Mouse (Mus musculus): ENCODE data around the gene Fut1.

Gene Fut1

DNA sequence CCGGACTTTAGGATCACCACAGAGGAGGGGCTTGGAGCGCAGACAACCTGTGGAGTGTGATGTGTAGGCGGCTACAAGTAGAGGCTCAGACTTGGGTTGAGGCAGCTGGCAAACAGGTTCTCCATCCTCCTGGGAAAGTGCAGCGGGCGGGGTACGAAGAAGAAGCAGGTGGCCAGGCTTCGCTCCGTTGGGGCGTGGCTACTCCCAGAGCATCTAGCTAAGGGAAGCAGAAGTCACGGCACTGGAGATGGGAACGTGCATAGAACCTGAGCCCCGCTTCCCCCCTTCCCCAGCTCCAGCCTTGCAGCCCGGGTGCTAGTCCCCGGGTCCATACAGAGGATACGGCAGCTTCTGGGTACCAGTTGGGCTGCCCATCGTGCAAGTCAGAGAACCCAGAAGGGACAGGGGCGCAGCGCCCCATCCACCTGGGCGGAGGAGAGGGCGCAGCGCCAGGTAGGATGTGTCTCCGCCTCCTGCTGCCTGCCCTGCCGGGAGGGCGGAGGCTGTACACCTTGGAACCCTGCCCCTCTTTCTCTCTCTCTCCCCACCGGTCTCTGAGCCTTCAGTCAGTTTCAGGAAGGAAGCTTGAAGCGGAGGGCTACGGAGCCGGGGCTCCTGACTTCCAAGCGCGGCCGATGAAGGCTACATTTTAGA, at the start of gene Fut1:
TSS of gene Fut1 (plus strand) at position 248 of the 654 bp plus-strand sequence.
- DNase-seq (ENCODE audit: low spot score in 2 of 2), result no peak

DNA sequence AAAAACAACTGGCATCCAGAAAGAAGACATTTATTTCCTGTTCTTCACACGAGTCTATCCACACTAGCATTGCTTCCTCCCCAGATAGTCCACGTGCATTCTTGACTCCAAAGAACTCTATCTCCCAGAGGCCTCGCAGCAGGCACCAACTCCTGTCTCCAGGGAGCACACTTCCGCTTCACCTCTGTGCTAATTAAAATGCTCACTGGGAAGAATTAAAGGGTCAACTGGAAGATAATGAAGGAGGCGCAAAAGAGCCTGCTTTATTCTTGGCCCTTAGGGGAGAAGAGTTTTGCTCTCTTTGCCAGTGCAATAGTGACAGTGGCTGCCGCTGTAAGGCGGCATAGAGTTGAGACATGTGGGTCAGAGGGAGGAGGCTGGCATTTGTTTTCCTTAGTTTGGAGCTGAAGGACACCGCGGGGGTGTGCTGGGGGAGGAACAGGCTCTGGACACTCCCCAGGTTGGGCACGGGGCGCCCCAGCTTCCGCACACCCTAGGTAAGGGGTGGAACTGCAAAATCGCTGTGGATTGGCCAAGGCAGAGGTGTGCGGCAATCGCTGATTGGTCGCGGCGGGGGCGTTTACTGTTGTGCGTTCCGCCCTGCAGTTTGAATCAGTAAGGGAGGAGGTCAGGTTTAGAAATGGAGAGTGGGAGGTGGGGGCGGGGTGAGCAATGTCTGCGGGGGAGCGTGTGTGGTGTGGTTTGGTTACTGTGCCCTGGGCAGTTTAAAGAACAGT, 49.1 kb upstream of the Fut1 start:
- DNase-seq (ENCODE audit: low spot score in 2 of 2), result peak; percentile 78 to 80

DNA sequence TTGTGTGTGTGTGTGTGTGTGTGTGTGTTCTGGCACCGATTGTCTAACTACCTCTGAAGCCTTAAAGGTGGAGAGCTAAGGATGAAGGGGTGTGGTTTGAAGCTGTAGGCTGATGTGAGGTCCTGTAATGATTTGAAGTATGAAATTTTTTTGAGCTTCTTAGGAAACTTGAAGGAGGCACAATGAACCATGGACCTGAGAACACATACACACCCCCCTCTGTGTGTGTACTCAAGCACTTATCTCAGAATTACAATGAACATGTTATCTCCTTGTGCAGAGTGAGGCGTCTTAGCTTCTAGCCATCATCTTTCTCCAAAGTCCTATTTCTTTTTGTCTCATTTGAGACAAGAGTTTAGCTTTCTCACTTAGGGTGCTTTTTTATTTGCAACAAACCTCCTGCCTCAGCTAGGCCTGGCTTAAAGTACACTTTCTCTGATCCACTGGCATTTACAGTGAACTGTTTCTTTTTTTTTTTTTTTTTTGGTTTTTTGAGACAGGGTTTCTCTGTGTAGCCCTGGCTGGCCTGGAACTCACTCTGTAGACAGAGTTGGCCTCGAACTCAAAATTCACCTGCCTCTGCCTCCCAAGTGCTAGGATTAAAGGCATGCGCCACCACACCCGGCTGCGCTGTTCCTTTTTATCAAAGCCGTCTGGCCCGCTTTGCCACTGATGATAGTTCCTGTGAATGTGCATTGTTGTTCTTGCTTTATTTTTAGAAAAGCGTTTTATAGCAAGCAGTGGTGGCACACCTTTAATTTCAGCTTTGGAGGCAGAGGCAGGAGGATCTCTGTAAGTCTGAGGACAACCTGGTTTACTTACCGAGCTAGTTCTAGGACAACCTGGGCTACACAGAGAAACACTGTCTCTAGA, 48.3 kb upstream of the Fut1 start:
- DNase-seq (ENCODE audit: low spot score in 2 of 2), result no peak

DNA sequence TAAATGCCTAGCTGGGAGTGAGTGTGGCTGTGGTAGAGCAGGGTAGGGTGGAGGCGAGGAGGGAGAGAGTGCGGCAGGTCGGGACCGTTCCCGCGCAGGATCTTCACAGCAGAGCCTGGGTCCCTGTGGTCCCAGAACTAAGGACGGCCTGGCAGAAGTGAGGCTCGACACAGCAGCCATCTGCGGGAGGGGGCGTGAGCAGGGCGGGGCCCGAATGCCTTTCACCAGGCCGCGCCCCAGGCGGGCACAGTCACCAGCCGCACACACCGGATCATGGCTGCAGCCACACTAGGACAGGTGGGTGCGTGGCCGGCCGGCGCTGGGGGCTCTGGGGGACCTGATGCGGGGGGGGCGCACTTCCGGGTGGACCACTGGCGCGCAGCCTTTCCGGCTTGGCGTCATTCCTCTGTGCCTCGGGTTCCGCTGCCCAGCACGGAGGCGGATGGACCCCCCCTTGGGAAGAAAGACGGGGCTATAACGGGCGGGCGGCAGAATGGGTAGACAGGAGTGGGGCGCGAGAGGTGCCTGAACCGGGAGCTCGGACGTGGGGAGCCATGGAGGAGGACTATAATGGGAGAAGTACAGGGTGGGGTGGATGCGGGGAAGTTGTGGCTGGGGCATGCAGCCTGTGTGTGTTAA, 46.9 kb upstream of the Fut1 start, which contains the start of gene Bcat2:
TSS of gene Bcat2 (plus strand) at position 51 of the 639 bp plus-strand sequence.
- DNase-seq (ENCODE audit: low spot score in 2 of 2), result peak; percentile 57 to 72

DNA sequence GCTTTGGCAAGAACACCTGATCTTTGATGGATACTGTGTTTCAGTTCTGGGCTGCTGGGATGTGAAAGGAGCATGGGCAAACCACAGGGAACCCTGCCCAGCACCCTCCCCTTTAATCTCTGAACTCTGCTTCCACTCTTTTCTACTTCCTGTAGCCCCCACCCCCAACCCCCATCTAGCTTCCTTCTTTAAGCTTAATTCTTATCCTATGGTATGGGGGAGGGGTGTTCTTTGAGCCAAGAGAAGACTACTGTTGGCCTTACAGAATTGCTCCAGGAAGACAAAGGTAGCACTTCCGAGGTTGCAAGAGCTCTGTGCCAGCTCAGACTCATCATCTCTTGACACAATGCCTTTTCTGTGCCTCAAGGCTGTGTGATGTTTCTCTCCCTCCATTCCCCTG, 45.1 kb upstream of the Fut1 start:
- no peak for DNase-seq (ENCODE audit: low spot score in 2 of 2)

DNA sequence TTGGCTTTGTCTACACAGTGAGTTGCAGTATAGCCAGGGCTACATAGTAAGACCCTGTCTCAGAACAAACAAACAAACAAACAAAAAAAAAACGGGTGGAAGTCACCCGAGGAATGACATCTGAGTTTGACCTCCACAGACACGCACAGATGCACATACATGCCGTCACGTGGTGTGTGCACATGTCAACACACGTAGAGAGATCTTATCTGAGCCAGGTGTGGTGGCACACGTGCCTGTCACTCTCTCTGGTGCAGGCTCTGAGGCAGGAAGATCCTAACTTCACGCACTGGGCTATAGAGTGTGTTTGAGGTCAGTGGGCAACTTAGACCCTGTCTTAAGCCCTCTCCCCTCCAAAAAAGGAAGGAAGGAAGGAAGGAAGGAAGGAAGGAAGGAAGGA, 43.1 kb upstream of the Fut1 start:
- no peak for DNase-seq (ENCODE audit: low spot score in 2 of 2)

DNA sequence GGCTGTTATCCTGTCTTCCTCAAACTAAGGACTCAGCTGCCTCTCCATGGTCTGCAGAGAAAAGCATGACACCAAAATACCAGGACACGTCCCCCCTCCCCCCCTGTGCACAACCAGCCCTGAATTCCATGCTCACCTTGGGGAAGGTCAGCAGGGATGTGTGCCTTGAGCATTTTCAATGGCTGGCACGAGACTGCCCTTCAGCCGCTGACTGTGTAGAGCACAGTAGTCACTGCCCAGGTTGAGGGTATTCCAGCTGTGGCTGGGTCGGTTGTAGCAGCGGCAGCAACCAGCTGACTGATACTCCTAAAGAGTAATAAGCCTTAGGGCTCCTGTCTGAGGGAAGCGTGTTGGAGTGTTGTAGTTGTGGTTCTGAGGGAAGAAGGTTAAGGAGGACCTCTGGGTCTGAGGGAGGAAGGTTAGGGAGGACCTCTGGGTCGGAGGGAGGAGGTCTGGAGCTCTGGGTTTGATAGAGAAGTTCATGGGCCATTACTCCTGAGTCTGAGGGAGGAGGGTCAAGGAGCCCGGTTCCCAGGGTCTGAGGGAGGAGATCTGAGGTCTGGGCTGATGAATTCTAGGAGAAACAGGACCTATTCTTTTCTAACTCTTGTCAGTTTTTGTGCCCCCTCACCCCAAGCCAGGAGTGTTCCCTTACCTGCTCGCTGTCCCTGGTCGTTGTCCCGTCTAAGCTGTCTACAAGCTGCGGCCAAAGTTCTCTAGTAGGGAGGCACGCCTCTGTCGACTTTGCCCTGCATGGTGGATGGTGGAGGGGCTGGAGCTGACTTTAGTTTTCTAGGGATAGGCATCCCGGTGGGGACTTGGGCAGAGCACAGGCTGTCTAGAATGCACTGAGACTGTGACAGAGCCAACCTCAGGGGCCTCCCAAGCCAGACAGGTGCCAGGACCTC, 42.4 kb upstream of the Fut1 start:
- DNase-seq (ENCODE audit: low spot score in 2 of 2), result no peak

DNA sequence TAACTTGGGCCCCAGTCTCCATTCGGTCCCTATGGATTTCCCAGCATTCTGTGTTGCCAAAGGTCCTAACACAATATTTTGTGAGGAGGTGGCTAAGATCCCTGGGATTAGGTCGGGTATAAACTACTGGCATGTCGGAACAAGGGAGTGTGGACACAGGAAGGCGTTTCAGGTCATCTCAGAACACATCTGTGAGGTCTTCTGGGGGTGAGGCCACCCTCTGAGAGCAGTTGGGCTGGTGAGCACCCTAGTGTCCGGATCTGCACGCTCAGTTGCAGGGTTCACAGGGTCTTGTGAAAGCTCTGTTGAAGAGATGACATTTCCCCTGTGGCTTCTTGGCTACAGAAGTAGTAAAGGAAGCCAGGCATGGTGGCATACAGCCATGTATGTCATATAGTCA, 31.2 kb upstream of the Fut1 start:
- no peak for DNase-seq (ENCODE audit: low spot score in 2 of 2)

DNA sequence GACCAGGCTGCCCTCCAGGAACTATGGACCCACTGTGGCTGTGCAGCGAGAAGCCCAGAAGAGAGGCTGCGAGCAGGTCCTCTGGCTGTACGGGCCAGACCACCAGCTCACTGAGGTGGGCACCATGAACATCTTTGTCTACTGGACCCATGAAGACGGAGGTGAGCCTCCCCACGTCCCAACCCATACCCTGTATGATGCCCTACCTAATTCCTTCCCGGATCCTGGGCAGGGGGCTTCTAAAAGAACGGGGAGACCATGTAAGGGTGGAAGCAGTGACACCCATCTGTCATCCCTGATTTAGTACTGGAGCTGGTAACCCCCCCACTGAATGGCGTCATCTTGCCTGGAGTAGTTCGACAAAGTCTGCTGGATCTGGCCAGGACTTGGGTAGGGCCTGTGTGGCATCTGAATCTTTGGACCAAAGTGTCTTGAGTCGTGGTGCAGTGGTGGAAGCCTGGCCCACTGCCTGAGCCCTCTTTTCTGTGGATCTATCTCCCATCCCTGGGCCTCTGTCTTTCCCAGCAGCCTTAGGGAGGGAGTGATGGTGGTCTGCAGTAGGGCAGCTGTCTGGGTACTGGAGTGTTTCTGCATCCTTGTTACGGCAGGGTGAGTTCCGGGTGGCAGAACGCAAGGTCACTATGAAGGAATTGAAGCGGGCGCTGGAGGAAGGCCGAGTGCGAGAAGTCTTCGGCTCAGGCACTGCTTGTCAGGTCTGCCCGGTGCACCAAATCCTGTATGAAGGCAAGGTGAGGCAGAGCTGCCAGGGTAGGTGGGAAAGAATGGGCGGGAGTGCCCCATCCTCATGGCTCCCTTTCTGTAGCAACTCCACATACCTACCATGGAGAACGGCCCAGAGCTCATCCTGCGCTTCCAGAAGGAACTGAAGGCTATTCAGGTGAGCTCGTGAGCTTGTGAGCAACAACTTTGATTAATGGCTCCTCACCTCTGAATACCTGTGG, 29.2 kb upstream of the Fut1 start:
- no peak for DNase-seq (ENCODE audit: low spot score in 2 of 2)

DNA sequence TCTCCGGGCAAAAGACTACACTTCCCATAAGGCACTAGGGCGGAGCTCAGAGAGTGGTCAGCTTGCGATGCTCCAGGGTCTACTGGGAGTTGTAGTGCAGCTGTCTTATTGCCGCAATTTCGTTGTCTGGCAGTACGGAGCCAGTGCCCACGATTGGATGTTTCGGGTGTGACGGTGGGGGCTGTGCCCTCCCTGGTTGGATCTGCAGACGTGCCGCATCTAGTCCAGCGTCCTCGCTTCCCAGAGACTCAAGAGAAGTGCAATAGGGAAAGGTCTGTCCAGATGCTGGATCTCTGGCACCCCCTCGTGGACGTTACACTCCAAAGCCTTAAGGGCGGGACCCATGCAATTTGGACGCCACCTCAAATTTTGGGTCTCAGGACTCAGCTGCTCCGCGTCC, 27.9 kb upstream of the Fut1 start:
- peak; percentile 64 to 79 for DNase-seq (ENCODE audit: low spot score in 2 of 2)

DNA sequence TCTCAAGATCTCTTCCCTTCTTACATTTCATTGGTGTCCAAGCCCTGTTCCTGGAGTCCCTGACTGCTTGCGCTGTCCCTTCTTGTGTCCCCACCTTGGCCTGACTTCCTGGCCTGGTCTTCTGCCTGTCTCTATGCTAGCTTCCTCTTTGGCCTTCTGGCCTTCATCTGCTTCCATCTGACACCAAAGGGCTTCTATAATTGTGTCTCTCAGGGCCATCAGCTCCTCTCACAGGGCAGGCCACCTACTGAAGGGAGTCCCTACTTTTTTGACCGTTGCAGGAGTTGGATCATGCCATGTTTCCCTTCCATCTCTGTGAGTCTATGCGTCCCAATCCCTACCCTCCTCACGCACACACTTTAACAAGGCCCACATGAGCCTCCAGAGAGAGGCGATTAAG, 27.2 kb upstream of the Fut1 start:
- DNase-seq (ENCODE audit: low spot score in 2 of 2), result no peak

DNA sequence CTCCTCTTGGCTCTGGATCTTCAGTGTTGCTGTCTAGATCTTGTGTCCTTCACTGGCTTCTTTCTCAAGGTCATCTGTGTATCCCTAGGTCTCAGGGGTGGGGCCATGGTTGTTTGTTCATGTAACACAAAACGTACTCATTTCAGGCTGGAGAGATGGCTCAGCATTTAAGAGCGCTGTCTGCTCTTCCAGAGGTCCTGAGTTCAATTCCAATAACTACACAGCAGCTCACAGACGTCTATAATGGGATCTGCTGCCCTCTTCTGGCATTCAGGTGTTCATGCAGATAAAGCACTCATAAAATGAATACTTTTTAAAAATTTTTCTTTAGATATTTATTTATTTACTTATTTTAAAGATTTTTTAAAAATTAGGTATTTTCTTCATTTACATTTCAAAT, 26.2 kb upstream of the Fut1 start:
- no peak for DNase-seq (ENCODE audit: low spot score in 2 of 2)

DNA sequence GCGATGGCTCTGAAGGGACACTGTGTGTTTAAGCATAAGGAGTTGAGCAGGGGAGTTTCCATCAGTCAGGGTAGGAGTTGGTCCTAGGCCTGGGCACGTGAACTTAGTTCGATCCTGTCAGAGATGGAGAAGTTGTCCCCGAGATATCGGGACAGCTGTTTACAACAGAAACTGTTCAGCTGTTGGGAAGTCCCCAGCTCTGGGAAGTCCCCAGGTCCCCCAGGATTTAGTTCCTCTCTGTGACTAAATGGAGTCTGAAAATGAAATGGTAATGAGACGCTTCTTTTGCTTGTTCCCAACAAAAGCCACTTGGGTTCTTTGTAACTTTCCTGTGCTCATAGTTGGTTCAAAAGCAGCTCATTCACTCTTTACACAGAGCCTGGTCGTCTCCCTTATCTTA, 25.2 kb upstream of the Fut1 start:
- DNase-seq (ENCODE audit: low spot score in 2 of 2), result no peak

DNA sequence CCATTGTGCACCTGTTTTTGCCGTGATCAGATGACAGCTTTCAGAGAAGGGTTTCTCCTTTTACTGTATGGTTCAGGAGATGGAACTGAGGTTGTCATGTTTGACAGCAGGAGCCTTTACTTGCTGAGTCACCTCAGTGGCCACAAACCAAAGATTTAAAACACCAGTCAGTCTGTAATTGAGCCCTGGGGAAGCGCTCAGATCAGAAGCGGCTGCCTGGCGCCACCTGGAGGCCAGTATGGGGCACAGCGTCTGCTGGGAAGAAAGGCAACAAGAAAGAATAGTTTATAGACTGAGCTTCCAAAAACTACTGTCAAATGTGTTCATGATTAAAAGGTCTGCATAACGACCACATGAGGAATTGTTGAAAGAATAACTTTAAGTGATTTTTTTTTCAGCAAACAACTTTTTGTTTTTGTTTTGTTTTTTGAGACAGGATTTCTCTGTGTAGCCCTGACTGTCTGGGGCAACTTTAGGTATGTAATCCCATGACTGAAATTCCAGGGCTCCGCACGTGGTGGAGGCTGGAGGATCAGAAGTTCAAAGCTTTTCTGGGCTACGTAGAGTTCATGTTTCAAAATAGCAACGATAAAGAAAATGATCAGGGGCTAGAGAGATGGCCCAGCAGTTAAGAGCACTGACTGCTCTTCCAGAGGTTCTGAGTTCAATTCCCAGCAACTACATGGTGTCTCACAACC, 23.8 kb upstream of the Fut1 start:
- DNase-seq (ENCODE audit: low spot score in 2 of 2), result peak; percentile 37 to 70

DNA sequence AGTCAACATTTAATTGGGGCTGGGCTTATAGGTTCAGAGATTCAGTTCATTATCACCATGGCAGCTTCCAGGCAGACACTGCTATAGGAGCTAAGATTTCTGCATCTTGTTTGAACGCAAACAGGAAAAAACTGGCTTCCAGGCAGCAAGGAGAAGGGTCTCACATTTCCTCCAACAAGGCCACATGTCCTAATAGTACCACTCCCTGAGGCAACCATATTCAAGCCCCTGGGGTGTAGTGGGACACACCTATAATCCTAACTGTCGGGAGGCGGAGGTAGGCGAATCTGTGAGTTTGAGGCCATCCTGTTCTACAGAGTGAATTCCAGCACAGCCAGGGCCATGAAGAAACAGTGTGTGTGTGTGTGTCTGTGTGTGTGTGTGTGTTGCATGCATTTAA, 21.9 kb upstream of the Fut1 start:
- no peak for DNase-seq (ENCODE audit: low spot score in 2 of 2)

DNA sequence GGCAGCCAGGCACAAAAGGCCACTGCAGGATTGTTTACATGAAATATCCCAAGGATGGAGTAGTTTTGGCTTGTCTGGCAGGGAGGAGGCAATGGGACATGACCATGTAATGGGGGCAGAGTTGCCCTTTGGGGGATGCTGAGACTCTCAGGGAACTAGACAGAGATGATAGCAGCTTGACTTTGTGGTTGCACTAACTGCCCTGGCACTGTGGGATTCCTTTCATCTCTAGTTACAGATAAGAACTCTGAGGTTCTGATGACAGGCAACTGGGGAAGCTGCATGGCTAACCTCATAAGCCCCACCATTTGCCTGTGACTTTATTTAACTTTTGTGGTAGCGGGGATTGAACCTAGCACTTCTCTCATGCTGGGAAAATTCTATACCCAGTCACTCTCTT, 21.0 kb upstream of the Fut1 start:
- DNase-seq (ENCODE audit: low spot score in 2 of 2), result no peak

DNA sequence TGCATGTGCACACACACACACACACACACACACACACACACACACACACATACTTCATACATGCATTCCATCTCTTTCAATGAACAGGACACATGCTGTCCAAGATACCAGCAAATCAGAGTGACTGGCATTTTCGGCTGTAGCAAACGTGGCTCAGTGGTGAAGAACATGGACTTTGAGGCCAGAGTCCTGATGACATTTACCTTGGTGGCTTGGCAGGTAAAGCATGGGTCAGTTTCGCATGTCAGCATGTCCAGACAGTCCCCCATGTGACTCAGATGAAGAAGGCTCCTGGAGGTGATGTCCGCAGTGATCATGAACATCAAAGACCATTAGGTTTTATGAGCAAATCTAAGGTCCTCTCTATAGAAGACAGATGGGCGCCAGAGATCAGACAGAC, 20.1 kb upstream of the Fut1 start:
- no peak for DNase-seq (ENCODE audit: low spot score in 2 of 2)

DNA sequence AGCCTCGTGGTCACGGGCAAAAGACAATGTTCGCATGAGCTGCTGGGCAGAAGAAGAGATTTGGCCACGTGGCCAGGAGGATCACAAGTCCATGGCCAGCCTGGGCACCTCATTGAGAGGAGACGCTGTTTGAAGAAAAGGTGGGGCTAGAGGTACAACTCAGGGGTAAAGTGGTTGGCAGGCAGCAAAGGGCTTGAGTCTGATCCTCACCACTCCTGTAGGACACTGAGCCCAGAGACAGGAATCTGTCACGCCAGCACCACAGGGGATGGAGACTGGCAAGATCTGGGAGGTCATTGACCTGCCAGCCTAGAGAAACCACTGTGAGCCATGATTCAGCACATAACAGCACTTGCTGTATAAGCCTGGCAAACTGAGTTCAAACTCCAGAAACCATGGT, 19.6 kb upstream of the Fut1 start:
- no peak for DNase-seq (ENCODE audit: low spot score in 2 of 2)

Data from spleen, postnatal 14 days (tissue).